Mouse (Mus musculus) cortical plate, adult 2 months (tissue): ENCODE measurements around the gene Slc25a42.

ENCODE experiments used
- CTCF ChIP-seq: fragments of 200-500 bp; IDR thresholded peaks from 2 replicates; pipeline ENCODE4 v1.5.1; 2011; ENCODE audit warnings: mild to moderate bottlenecking, control low read depth, low read length; ENCODE audit not compliant: insufficient read depth; ENCODE audit errors: extremely low read depth
- POLR2A ChIP-seq: fragments of 200-500 bp; IDR thresholded peaks from 2 replicates; pipeline ENCODE4 v1.6.1; 2011; ENCODE audit warnings: mild to moderate bottlenecking, low read length, control low read depth; ENCODE audit not compliant: insufficient read depth; ENCODE audit errors: extremely low read depth

- TF ChIP-seq POLR2A: no peak
- peak; percentile 27; the same call in 1 of the 2 replicates for TF ChIP-seq CTCF
Observed at GRCm38 (mm10) chr8:70179082-70179481, 33.0 kb downstream of the Slc25a42 start.
